Mouse (Mus musculus): ENCODE results near the gene Me3.

Gene Me3

DNA sequence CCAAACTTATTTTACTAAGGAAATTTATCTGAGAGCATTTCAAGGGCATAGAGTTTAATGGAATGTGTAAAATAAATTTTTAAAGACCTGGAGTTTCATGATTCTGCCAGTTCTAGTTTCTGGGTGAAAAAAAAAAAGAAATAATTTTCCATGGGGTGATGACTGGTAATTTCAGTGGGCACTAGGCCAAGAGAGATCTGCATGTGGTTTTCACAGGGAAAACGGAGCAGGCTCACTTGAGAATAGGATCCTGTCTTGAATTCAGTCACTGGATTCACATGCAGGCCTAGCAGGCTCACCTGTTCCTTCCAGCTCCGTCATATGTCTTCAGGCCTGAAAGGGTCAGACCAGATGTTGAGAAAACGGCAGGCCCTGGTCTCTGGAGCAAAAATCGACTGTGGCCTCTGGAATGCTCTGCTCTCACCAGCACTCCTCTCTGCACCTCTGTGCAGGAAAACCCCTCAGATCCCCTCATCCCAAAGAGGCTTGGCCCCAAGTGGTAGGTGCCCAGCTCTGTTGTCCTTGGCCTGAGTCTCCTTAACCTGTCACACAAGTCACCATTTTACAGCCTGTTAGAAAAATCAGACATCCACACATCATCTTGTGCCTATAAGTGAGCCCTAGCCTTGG, 196.4 kb downstream of the Me3 start:
- DNase-seq (ENCODE audit: low read depth, low spot score) = peak; percentile 16

DNA sequence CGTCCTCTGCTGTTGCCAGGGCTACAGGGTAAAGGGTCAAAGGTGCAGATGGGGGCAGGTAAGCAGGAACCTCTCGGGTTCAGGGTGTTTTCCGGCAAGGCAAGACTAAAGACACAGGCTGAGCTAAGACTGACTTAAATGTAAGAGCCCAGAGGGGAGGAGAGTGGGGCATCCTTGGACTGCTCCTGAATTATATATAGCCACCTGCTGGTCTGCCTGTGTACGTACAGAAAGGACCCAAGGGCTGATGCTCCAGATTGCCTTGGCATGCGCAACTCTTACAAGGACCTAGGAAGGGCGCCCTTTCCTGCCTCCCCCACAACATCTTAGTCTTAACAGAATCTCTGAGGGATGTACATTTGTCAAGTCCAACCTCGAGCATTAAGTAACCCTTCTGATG, 197.0 kb downstream of the Me3 start:
- peak; percentile 59 for DNase-seq (ENCODE audit: low read depth, low spot score)

- no peak for DNase-seq (ENCODE audit: low read depth, low spot score)
Observed at GRCm38 (mm10) chr7:89833521-89833920, 201.3 kb downstream of the Me3 start.

- peak; percentile 75 for DNase-seq (ENCODE audit: low read depth, low spot score)
Observed at GRCm38 (mm10) chr7:89835566-89835965, 203.4 kb downstream of the Me3 start.

DNA sequence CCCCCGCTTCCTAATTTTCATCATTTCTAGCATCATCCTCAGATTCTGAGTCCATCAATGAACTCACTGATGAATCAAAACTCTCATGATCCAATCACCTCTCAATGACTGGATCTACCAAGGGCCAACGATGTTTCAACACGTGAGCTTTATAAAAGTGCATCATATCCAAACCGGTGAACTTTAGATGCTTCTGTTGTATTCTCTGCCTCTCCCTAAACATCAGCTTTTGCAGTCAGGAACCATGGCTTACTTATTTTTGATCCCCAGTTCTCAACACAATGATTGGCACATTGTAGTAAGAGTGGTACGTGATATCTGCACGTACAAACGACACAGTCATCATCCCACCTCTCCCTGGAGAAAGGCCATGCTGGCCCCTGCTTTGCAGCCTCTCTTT, 204.5 kb downstream of the Me3 start:
- DNase-seq (ENCODE audit: low read depth, low spot score) = no peak

DNA sequence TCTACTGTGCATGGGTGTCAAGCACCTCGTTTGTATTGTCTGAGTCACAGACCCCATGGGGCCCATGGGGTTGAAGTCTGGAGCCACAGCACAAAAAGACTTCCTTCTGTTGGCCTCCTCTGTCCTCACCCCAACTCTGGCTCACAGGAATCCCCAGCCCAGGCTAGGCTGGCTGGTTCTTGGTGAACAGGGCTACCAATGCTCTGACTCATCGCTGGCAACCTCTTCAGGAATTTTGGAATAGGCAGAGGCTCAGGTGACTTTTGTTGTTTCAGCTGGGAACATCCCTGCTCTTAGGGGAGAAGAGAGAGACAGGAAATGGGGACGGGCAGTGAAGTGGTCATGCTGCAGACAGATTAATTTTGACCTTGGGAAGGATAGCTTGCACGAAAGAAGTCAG, 205.6 kb downstream of the Me3 start:
- peak; percentile 40 for DNase-seq (ENCODE audit: low read depth, low spot score)

DNA sequence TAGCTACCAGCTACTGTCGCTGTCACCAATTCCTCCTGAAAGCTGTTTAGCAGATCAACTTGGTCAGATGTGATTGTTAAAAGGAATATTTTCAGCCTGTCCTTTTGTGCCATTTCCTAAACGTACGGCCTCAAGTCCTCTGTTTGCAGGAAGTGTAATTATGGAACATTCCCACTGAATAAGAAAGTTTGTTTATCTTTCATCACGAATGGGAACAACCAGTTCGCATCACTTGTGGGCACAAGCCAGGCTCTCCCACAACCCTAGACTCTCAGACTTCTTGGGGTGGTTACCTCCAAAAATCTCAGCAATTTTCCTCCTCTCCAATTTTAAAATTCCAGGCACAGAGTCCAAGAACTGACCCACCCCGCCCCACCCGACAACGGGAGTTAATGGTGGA, 207.5 kb downstream of the Me3 start:
- DNase-seq (ENCODE audit: low read depth, low spot score) = no peak

GRCm38 (mm10) chr7:89841670-89842403, 209.6 kb downstream of the Me3 start:
- DNase-seq (ENCODE audit: low read depth, low spot score) = peak; percentile 91

DNA sequence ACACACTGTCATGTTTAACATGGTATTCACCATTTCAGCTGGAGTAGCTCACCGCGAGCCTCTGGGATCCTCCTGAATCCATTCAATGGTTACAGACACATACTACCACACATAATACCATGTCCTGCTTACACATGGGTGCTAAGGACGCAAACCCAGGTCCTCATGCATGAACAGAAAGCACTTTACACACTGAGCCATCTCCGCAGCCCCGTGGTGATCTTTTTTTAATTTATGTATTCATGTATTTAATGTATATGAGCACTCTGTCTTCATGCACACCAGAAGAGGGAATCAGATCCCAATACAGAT, 210.2 kb downstream of the Me3 start:
- no peak for DNase-seq (ENCODE audit: low read depth, low spot score)

DNA sequence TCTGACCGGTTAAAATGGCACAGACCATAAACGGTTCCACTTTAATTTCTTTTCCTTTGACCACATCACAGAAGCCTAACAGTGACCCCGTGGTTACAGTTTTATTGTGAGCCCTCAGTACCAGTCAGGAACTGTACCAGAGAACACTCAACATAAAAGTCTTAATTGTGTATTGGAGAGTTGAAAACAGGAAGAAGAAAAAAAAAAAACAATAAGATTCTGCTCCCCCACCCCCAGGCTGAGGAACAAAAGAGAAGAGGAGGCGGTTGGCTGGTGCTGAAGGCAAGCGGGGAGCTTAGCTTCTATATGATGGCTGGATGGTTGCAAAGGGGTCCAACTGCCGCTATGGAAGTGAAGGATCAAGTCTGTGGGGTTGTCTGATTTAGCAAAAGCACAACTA, 210.9 kb downstream of the Me3 start:
- DNase-seq (ENCODE audit: low read depth, low spot score) = no peak

DNA sequence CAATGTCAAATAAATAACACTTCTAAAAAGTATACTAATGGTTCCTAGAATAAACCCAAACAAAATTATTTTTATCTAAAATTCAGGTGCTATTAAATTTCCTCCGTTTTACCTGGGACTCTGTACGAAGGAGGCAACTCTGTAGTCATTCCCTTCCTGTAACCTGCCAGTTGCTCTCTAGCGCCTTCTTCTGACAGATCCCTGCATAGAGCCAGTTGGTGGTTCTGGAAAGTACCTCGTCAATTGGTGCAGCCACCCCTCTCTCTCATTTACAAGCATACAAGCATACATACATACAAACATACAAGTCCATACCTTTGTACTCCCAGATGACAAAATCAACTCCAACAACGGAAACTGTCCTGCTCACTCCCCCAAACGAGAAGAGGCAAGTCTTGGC, 211.3 kb downstream of the Me3 start:
- DNase-seq (ENCODE audit: low read depth, low spot score) = peak; percentile 30

GRCm38 (mm10) chr7:89845669-89846068, 213.5 kb downstream of the Me3 start:
- DNase-seq (ENCODE audit: low read depth, low spot score) = peak; percentile 22

GRCm38 (mm10) chr7:89850510-89850909, 218.3 kb downstream of the Me3 start:
- no peak for DNase-seq (ENCODE audit: low read depth, low spot score)

GRCm38 (mm10) chr7:89852158-89853095, 220.2 kb downstream of the Me3 start:
- DNase-seq (ENCODE audit: low read depth, low spot score) = no peak

- DNase-seq (ENCODE audit: low read depth, low spot score) = peak; percentile 46
Observed at GRCm38 (mm10) chr7:89853131-89853530, 220.9 kb downstream of the Me3 start.

GRCm38 (mm10) chr7:89855196-89855595, 223.0 kb downstream of the Me3 start:
- no peak for DNase-seq (ENCODE audit: low read depth, low spot score)

GRCm38 (mm10) chr7:89856440-89857217, 224.4 kb downstream of the Me3 start:
- DNase-seq (ENCODE audit: low read depth, low spot score) = peak; percentile 16

GRCm38 (mm10) chr7:89864769-89865168, 232.6 kb downstream of the Me3 start:
- DNase-seq (ENCODE audit: low read depth, low spot score) = no peak

DNA sequence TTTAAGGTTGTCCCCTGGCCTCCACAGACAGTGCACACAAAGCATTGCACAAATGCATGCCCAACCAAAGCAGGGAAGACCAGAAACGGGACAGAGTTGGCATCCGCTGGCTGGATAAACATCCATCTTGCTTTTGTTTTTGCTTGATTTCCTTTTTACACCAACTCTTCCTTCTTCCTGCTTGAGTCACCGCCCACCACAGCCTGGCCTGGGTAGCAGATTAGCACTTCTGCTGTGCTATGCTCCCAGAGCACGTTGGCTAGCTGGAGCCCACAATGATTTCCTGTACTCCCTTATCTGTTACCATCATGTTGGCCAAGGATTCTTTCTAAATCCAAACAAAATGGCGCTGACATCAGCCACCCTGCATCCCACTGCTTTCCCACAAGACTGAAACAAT, 235.0 kb downstream of the Me3 start:
- DNase-seq (ENCODE audit: low read depth, low spot score) = no peak

DNA sequence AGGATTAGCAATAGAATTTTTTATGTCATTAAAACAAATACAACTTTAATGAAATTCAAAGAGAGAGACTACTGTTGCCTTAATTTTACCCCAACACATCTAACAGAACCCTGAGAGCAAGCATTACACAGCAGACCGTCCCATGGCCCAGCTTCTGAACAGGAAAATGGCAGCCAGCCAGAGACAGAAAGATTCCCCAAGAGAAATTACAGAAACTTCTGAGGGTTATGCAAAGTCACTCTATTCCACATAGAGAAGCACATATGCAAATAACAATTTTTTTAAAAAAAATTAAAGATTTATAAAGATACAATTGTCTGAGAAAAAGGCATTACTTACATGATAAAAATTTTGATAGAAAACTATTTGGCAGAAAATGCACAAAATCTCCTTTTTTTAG, 247.5 kb downstream of the Me3 start:
- DNase-seq (ENCODE audit: low read depth, low spot score) = no peak

DNA sequence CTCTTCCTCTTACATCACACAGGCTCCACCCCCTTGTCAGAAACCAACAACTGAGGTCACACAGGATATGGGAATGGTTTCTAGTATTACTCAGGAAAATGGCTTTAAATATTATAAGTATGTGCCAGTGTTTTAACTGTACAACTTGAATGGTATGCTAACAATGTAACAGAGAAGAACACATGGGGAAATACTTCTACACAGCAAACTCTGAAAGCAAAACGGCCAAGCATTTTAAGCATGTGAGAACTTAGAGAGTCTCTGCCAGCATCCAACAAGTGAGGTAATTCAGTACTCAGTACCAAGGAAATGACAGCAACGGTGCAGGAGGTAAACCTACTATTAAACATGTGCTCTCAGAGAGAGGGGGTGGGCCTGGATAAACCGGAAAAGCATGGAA, 252.4 kb downstream of the Me3 start:
- no peak for DNase-seq (ENCODE audit: low read depth, low spot score)

- DNase-seq (ENCODE audit: low read depth, low spot score) = no peak
Observed at GRCm38 (mm10) chr7:89891412-89891811, 259.2 kb downstream of the Me3 start.

All from brain, adult 2 months (tissue).